Mouse (Mus musculus) Muller cell, postnatal 12 days (primary cell): Measurements from ENCODE around the gene Rpl11.

Experiments
- DNase-seq: peaks from one replicate; pipeline ENCODE4 v3.0.0-alpha.2; 2015; ENCODE audit errors: inconsistent ontology term

Gene Rpl11

GRCm38 (mm10) chr4:136027416-136028131, 25.7 kb downstream of the Rpl11 start:
- DNase-seq: no peak

- DNase-seq: no peak
Observed at GRCm38 (mm10) chr4:136025350-136025749, 27.9 kb downstream of the Rpl11 start.

GRCm38 (mm10) chr4:136022924-136023323, 30.3 kb downstream of the Rpl11 start:
- DNase-seq: no peak

GRCm38 (mm10) chr4:136021549-136022047, 31.6 kb downstream of the Rpl11 start, which contains the start of gene Eloa:
Gene Eloa (minus strand): TSS chr4:136021763.
- peak; percentile 100 for DNase-seq

GRCm38 (mm10) chr4:136020743-136021548, 32.3 kb downstream of the Rpl11 start:
- DNase-seq: peak; percentile 31

- DNase-seq: no peak
Observed at GRCm38 (mm10) chr4:136016059-136016602, 37.1 kb downstream of the Rpl11 start.

GRCm38 (mm10) chr4:136010586-136010985, 42.6 kb downstream of the Rpl11 start:
- DNase-seq: no peak

- no peak for DNase-seq
Observed at GRCm38 (mm10) chr4:136008782-136009447, 44.3 kb downstream of the Rpl11 start.

GRCm38 (mm10) chr4:136006821-136007220, 46.4 kb downstream of the Rpl11 start:
- no peak for DNase-seq

GRCm38 (mm10) chr4:136004921-136005320, 48.3 kb downstream of the Rpl11 start:
- no peak for DNase-seq

GRCm38 (mm10) chr4:136004107-136004675, 49.0 kb downstream of the Rpl11 start:
- no peak for DNase-seq

- no peak for DNase-seq
Observed at GRCm38 (mm10) chr4:135995118-135995517, 58.1 kb downstream of the Rpl11 start.

GRCm38 (mm10) chr4:135993941-135994340, 59.3 kb downstream of the Rpl11 start:
- DNase-seq: no peak

GRCm38 (mm10) chr4:135987714-135988113, 65.5 kb downstream of the Rpl11 start:
- no peak for DNase-seq

- peak; percentile 93 for DNase-seq
Observed at GRCm38 (mm10) chr4:135986943-135987710, 66.1 kb downstream of the Rpl11 start, which contains the start of gene Pithd1. Gene Pithd1 (minus strand): TSS chr4:135987264.

GRCm38 (mm10) chr4:135986301-135986942, 66.8 kb downstream of the Rpl11 start:
- no peak for DNase-seq

GRCm38 (mm10) chr4:135985769-135986168, 67.5 kb downstream of the Rpl11 start:
- no peak for DNase-seq

GRCm38 (mm10) chr4:135985193-135985592, 68.0 kb downstream of the Rpl11 start:
- DNase-seq: no peak

- no peak for DNase-seq
Observed at GRCm38 (mm10) chr4:135984556-135984955, 68.7 kb downstream of the Rpl11 start.

GRCm38 (mm10) chr4:135981524-135982063, 71.6 kb downstream of the Rpl11 start:
- DNase-seq: no peak
